Mouse (Mus musculus): ENCODE measurements around the gene Ltbp4.

The Ltbp4 gene

DNA sequence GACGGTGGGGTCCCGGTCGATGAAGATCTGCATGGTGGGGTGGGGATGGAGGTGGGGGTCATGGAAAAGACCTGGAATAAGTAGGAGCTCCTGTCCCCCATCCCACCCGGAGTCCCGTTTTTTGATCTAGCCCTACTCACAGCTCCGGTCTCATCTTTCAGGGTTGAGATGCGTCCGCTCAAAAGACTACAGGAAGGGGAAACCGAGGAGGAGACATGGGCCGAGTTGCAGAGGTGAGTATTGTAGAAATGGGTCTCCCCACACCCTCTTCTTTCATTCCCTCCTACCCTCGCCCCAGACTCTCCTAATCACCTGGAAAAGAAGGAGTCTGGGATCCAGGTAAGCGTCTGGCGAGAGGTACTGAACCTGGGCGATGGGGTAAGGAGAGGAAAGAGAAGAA is 17.8 kb upstream of the Ltbp4 start:
- no peak for DNase-seq

DNA sequence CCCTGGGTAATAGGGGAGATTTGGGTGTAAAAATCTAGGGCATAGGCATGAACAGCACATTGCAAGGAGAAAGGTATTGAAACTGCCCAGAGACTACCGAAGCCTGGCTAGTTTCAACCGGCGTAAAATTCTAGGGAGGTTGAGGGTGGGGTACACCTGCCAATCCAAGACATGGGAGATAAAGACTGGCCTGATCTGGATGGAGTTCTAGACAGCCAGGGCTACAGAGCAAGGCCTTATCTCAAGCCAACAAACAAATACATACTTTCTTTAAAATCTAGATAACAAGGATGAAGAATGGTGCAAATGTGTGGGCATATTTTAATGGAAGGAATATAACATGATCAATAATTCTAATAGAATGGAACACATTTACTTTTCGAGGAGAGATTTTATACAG is 17.3 kb upstream of the Ltbp4 start:
- DNase-seq, result no peak

DNA sequence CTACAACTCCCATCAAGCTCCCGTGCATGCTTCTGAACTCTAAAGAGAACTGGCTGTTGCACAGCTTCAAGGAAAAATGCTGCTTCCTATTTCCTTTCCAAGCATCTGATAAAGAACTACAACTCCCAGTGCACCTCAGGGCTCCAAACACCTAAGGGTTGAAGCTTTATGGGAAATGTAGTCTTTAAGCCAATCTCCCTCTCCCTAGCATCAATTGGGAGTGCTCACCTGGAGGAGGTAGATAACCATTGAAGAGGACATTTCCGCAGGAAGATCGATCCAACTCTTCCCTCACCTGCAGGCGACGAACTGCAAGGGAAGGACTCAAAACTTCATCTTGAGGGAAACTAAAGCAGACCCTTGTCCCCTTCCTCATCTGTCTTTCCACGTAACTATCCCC is 16.7 kb upstream of the Ltbp4 start:
- DNase-seq, result no peak

DNA sequence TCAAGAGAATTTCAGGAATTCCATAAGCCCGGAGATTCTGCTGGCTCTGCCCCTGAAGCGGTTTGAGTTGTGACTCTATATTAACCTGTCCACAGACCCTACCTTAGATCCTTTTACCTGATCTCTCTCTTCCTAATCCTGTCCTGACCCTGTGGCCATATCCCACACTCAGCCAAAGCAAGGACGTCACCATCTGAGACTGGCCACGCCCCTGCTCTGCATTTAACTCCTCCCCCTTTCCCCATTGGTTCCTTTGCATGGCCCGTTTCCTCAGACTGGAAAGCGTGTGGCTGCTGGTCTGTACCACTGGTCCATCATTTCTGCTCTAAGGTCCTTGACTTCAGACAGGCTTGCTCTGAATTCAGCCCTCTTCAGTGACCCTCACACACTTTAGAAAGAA is 8.0 kb upstream of the Ltbp4 start:
- no peak for DNase-seq

- peak in 1 of 2 experiments; percentile 22 for DNase-seq
These were observed 5.1 kb upstream of the Ltbp4 start for GRCm38 (mm10) chr7:27342595-27342994.

DNA sequence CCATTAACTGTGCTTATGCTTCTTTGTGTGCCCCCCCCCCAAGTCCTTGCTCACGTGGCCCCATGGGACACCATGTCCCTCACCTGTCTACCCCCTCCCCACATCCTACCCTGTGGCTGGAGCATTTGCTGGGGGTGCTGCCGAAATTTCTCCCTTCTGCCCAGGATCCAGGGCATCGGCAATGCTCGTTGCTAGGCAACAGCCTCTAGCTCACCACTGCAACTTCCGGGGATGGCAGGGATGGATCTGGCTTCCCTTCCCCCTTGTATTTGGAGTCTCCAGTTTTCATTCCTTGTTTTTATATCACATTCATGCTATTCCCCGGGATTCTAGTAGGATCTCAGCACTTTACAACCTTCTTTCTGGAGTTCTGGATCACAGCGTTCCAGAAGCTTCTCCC is 2.0 kb upstream of the Ltbp4 start:
- no peak for DNase-seq

DNA sequence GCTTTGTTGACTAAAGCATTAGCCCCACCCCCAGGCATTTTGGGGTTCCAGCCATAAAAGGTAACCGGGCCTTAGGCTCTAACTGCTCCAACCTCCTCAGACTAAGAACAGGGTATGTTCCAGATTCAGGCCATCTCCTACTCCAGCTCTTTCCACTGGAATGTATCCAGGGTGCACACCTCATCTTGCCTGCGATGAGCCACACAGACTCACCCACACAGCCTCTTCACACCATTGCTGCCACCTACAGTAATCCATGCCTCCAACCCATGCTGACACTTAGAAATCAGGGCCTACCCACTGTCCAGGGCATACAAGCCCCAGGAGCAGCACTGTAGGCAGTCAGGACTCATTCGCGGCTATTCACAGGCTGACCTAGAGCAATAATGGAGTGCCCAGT is 1.6 kb upstream of the Ltbp4 start:
- DNase-seq, result no peak

DNA sequence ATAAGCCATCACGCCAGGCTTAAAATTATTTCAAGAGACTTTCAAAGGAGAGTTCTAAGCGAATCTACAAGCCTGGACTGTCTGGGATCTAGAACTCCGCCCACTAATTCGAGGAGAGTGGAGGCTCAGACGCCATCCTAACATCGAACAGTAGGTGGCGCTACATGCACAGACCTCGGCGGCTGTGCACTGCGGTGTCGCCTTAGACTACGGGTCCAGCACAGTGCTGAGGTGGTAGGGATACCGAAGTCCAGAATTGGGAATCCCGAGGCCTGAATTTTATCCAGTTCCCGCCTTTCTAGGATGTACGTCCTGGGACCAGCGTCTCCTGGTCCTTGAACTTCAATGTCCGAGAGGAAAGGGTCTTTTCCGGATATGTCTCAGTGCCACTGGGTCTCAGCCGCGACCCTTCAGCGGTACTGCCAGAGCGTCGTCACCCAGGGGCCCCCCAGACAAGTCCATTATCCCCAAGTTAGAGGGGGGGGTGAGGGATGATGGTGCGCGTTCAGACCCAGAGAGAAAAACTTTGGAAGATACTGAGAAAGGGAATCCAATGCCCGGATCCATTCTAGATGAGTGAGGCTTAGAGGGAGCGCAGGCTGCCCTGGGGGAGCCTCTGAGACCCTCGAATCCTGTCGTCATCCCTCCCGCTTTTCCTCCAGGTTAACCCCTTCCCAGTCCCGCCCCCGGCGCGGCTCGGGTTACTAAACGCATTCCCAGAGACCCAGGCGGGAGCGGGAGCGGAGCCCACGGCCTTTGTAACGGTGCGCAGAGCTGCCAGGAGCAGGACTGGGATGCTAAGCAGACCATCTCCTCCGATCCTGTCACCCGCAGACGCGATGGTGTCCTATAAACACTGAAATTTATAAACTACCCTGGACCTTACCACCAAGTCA is 1.3 kb downstream of the Ltbp4 start:
- DNase-seq, result peak; percentile 89 to 94

DNA sequence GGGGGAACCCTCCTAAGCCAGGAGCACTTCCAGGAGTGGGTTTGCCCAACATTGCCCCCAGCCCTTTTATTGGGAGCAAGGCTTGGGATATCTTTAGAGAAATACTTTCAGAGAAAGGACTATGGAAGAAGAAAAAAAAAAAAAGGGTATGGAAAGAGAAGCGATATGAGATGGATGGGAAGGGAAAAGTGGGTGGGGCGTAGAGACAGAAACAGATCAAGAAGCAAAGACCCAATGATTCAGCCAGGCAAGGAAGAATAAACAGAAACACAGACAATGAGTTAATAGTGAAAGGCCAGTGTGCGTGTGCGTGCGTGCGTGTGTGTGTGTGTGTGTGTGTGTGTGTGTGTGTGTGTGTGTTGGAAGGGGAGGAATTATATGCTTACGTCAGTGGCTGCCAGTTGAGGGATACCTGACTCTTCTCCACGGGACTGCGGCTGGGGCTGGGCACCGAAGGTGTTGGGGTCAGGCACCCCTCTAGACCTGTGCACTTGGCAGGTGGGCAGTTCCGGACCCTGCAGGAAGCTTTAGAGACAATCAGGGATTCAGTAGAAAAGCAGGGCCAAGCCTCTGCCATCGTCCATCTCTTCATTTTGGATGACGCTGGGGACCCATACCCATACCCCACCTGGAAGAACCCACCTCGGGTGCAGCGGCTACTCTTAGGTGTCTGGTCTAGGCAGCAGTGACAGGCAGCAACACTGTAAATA is 2.3 kb downstream of the Ltbp4 start:
- no peak for DNase-seq

DNA sequence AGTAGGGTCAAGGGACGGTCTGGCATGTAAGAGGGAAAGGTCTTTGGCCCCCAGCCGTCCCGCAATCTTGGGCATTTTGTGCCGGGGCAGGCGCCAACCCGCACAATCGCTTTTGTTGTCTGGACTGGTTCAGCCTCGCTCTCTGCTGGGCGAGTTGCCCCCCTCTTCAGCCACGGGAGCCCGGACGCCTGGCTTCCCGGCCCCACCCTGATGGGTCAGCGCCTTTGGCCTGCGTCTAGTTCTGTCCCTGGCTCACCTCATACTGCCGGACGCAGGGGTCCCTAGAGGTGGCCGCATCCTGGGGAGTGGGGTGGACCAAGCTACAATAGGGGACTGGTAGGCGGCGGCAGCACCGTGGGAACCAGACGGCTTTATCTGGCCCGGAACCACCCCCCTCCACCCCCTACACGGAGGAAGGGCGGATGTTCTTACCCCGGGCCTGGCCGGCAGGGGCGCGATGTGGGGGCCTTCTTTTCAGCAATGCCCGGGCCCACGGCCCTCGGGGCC is 3.0 kb downstream of the Ltbp4 start:
- DNase-seq, result peak; percentile 64 to 75

- DNase-seq, result peak; percentile 49 to 73
These were observed 4.1 kb downstream of the Ltbp4 start for GRCm38 (mm10) chr7:27333316-27333941.

GRCm38 (mm10) chr7:27332353-27333199 is 4.9 kb downstream of the Ltbp4 start:
- DNase-seq, result peak; percentile 92

- DNase-seq, result peak in 1 of 2 experiments; percentile 46
These were observed 5.6 kb downstream of the Ltbp4 start for GRCm38 (mm10) chr7:27331854-27332253.

DNA sequence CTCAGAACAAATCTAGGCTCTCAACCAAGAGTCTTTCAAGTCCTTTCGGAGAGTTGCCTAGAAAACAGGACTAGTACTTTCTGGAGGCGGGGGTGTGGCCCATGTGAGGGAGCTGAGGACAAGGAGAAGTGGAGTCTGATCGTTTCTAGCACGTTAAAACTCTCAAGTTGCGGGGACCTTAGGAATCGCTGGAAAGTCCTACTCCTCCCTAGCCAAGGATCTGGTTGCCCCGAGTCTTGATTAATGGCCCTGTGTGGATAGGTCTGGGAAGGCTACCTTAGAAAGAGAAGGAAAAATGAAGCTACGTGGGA is 6.0 kb downstream of the Ltbp4 start:
- peak; percentile 62 to 67 for DNase-seq

DNA sequence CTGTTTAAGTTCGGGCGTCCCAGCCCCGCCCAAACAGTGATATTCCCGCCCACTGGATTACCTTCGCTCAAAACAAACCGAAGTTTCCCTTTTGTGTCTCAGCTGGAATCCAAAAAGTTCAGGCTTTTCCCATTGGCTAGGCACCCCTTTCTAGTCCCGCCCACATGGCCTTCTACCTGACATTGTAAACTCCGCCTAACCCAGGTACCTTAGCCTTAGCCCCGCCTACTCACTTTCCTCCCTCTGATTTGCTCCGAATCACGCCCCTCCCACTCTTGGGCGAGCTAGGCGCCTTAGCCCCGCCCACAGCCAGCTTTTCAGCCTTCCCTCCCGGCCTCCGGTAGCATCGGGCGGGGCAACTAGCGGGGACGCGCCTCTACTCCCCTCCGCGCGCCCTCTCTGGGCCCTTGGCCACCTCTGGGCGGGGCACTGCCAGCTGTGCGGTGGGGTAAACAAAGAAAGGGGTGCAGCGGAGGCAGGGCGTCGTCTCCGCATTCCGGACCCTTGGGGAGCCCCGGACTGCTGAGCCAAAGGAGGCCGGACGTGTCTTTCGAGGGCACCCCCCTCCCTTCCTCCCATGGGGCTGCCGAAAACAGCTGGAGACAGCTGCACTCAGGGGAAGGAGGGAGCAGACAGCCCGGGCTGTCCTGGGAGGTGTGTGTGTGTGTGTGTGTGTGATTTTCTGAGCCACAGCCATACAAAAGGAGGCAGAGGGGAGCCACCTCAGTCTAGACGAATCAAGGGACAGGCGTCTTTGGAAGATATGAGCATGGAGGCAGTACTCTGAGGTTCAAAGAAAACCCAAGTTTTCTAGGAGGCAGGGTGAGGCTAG is 6.6 kb downstream of the Ltbp4 start:
- peak; percentile 97 to 98 for DNase-seq

DNA sequence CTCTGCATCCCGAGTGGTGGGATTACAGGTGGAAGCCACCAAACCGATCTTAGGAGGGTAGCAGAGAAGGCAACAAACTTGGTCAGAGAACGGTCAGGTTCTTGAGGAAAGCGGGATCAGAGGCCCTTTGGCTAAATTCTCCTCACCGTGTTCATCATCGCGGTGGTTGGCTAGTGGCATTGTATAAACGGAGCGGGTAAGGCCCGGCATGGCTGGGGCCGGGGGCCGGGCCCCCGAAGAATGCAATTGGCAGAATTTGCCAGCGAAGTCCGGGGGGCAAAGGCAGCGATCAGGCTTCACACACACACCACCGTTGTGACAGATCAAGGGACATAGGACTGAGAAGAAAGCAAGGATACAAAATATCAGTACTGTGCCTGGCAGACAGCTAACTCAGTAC is 7.5 kb downstream of the Ltbp4 start:
- no peak for DNase-seq

DNA sequence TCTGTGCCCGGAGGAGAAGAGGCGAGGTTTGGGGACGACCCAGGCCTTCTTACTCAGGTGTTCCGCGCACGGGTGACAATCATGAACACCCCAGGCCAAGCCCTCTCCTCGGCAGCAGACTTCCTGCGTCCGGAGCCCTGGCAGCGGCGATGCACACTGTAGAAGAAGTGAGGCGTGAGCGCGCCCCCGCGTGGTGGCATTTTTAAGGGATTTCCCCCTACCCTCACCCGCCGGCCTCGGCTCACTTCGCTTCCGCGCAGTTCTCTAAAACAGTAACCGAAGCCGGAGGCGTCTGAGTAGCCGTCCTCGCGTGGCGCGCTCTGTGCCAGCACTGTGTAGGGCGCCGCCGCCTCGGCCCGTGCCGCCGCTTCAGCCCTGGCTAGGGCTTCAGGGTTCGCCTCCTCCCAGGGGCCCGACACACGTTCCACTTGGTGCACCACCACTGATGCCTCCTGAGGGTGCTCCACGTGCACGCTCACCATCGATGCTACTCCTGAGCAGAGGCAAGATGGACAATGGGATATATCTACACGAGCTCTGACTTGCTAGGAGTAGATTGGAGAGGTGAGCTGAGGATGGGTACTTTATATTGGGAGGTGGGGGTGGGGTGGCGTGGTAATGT is 8.1 kb downstream of the Ltbp4 start:
- peak; percentile 89 to 92 for DNase-seq

- DNase-seq, result peak; percentile 34 to 52
These were observed 8.8 kb downstream of the Ltbp4 start for GRCm38 (mm10) chr7:27328648-27329047.

- no peak for DNase-seq
These were observed 9.3 kb downstream of the Ltbp4 start for GRCm38 (mm10) chr7:27328161-27328560.

GRCm38 (mm10) chr7:27327500-27327899 is 10.0 kb downstream of the Ltbp4 start:
- no peak for DNase-seq

Measured in lung, postnatal 4 days (tissue).